Mouse (Mus musculus): ENCODE results near the gene Ins2. TPM values are rescaled to one million over a fixed set of nuclear protein-coding genes. Genes with fewer than 3 reads are reported as not detected.

The Ins2 gene
- polyA plus RNA-seq, 1 experiment: 0.88 TPM

GRCm38 (mm10) chr7:142664465-142665029 is 78.6 kb downstream of the Ins2 start:
- no peak overlapping the region for H3K4me3 ChIP-seq (ENCODE audit: insufficient read depth, low read depth, low read length)
- 25% methylated on average over 9 of the region's 9 CpGs for WGBS
- H3K27ac ChIP-seq (ENCODE audit: insufficient read depth, low read depth, low read length): no peak overlapping the region
- TF ChIP-seq CTCF (conservative IDR thresholded peaks at IDR 0.05; ENCODE audit: insufficient read depth, insufficient read length, low read depth, low read length): no peak
- TF ChIP-seq POLR2A (IDR thresholded peaks at IDR 0.05; ENCODE audit: low read depth, low read length): no peak
- H3K27me3 ChIP-seq (replicated peaks; ENCODE audit: control insufficient read depth, insufficient read depth, low read length): peaks cover 6% of the 10 kb centered on the region; the same call in 1 of the 2 replicates
- DNase-seq: peak; percentile 6
- H3K4me1 ChIP-seq (ENCODE audit: control insufficient read depth, insufficient read depth, low read length): no peaks in the 10 kb centered on the region
- no peaks in the 10 kb centered on the region for H3K36me3 ChIP-seq (ENCODE audit: control insufficient read depth, insufficient read depth, low read length)

- H3K36me3 ChIP-seq (ENCODE audit: control insufficient read depth, insufficient read depth, low read length): no peaks in the 10 kb centered on the region
- no peak overlapping the region for H3K27ac ChIP-seq (ENCODE audit: insufficient read depth, low read depth, low read length)
- peaks cover 6% of the 10 kb centered on the region; the same call in 1 of the 2 replicates for H3K27me3 ChIP-seq (replicated peaks; ENCODE audit: control insufficient read depth, insufficient read depth, low read length)
- H3K4me1 ChIP-seq (ENCODE audit: control insufficient read depth, insufficient read depth, low read length): no peaks in the 10 kb centered on the region
- DNase-seq: no peak
- TF ChIP-seq CTCF (conservative IDR thresholded peaks at IDR 0.05; ENCODE audit: insufficient read depth, insufficient read length, low read depth, low read length) (no peak), POLR2A (IDR thresholded peaks at IDR 0.05; ENCODE audit: low read depth, low read length) (no peak)
- no peak overlapping the region for H3K4me3 ChIP-seq (ENCODE audit: insufficient read depth, low read depth, low read length)
- 4% methylated on average over 53 of the region's 53 CpGs for WGBS
Observed at GRCm38 (mm10) chr7:142663931-142664421, 79.2 kb downstream of the Ins2 start.

DNA sequence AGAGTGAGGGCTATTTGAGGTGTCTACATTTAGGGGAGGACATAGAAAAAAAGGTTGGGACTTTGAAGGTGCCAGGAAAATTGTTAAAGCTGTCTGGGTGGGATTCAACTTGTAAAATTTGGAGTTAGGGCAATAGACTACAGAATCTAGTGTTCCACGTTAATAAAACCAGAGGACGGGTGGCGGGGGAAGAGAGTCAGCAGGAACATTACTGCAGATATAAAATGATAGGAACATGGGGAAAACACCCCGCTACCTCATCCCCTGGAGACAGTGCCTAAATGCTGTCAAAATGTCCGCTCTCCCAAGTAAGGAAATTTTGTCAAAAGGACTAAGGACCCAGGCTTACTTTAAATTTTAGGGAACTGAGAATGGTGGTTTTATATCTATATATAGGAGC is 80.0 kb downstream of the Ins2 start:
- Histone ChIP-seq H3K27me3 (replicated peaks; ENCODE audit: control insufficient read depth, insufficient read depth, low read length) (peaks cover 9% of the 10 kb centered on the region), H3K27ac (ENCODE audit: insufficient read depth, low read depth, low read length) (no peak overlapping the region), H3K4me1 (ENCODE audit: control insufficient read depth, insufficient read depth, low read length) (no peaks in the 10 kb centered on the region), H3K36me3 (ENCODE audit: control insufficient read depth, insufficient read depth, low read length) (no peaks in the 10 kb centered on the region), H3K4me3 (ENCODE audit: insufficient read depth, low read depth, low read length) (no peak overlapping the region)
- no peak for TF ChIP-seq CTCF (conservative IDR thresholded peaks at IDR 0.05; ENCODE audit: insufficient read depth, insufficient read length, low read depth, low read length)
- TF ChIP-seq POLR2A (IDR thresholded peaks at IDR 0.05; ENCODE audit: low read depth, low read length): no peak
- no peak for DNase-seq
- 59% methylated on average over 5 of the region's 5 CpGs for WGBS

DNA sequence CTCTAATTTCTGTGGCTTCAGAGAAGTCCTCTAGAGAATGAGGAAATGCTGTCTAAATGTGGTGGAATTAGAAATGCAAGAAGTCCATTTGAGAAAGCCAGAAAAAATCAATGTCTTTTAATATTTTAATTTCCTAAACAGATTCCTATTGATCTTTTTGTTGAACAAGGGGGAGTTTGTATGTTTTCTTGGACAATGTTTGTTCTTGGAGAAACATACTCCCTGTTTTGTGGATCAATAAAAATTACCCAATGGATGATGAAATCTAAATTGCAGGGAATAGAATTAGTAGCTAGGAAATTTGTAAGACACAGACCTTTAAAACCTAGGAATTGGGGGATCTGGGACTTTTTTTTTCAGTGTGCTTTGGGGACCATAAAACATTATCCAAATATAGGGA is 81.4 kb downstream of the Ins2 start:
- Histone ChIP-seq H3K4me3 (ENCODE audit: insufficient read depth, low read depth, low read length) (no peak overlapping the region), H3K4me1 (ENCODE audit: control insufficient read depth, insufficient read depth, low read length) (no peaks in the 10 kb centered on the region), H3K27me3 (replicated peaks; ENCODE audit: control insufficient read depth, insufficient read depth, low read length) (peaks cover 9% of the 10 kb centered on the region), H3K36me3 (ENCODE audit: control insufficient read depth, insufficient read depth, low read length) (no peaks in the 10 kb centered on the region), H3K27ac (ENCODE audit: insufficient read depth, low read depth, low read length) (no peak overlapping the region)
- no peak for DNase-seq
- TF ChIP-seq CTCF (conservative IDR thresholded peaks at IDR 0.05; ENCODE audit: insufficient read depth, insufficient read length, low read depth, low read length) (no peak), POLR2A (IDR thresholded peaks at IDR 0.05; ENCODE audit: low read depth, low read length) (no peak)

- WGBS: 14% methylated on average over 25 of the region's 25 CpGs
- DNase-seq: no peak
- Histone ChIP-seq H3K36me3 (ENCODE audit: control insufficient read depth, insufficient read depth, low read length) (no peaks in the 10 kb centered on the region), H3K27ac (ENCODE audit: insufficient read depth, low read depth, low read length) (no peak overlapping the region), H3K27me3 (replicated peaks; ENCODE audit: control insufficient read depth, insufficient read depth, low read length) (peaks cover 10% of the 10 kb centered on the region), H3K4me1 (ENCODE audit: control insufficient read depth, insufficient read depth, low read length) (no peaks in the 10 kb centered on the region), H3K4me3 (ENCODE audit: insufficient read depth, low read depth, low read length) (no peak overlapping the region; the same call in 1 of the 2 replicates)
- no peak for TF ChIP-seq POLR2A (IDR thresholded peaks at IDR 0.05; ENCODE audit: low read depth, low read length)
- no peak for TF ChIP-seq CTCF (conservative IDR thresholded peaks at IDR 0.05; ENCODE audit: insufficient read depth, insufficient read length, low read depth, low read length)
Observed at GRCm38 (mm10) chr7:142661046-142661445, 82.1 kb downstream of the Ins2 start.

DNA sequence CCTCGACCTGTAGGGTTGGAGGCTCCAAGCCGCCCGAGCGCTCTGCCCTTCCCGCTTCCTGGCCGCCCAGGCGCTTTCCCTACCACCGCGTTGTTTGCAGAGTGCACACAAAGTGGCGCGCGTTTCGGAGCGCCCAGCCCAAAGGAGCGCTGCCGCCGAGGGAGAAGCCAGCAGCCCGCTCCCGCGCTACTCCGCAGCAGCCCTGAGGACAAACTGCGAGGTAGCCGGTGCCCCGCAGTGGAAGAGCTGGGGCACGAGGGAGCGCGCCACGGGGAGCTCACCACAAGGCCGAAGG is 82.6 kb downstream of the Ins2 start:
- TF ChIP-seq CTCF (conservative IDR thresholded peaks at IDR 0.05; ENCODE audit: insufficient read depth, insufficient read length, low read depth, low read length): no peak
- TF ChIP-seq POLR2A (IDR thresholded peaks at IDR 0.05; ENCODE audit: low read depth, low read length): no peak
- no peaks in the 10 kb centered on the region for H3K36me3 ChIP-seq (ENCODE audit: control insufficient read depth, insufficient read depth, low read length)
- H3K27me3 ChIP-seq (replicated peaks; ENCODE audit: control insufficient read depth, insufficient read depth, low read length): peaks cover 13% of the 10 kb centered on the region
- 3% methylated on average over 29 of the region's 29 CpGs for WGBS
- H3K4me3 ChIP-seq (ENCODE audit: insufficient read depth, low read depth, low read length): no peak overlapping the region
- H3K27ac ChIP-seq (ENCODE audit: insufficient read depth, low read depth, low read length): no peak overlapping the region
- DNase-seq: no peak
- no peaks in the 10 kb centered on the region for H3K4me1 ChIP-seq (ENCODE audit: control insufficient read depth, insufficient read depth, low read length)

DNA sequence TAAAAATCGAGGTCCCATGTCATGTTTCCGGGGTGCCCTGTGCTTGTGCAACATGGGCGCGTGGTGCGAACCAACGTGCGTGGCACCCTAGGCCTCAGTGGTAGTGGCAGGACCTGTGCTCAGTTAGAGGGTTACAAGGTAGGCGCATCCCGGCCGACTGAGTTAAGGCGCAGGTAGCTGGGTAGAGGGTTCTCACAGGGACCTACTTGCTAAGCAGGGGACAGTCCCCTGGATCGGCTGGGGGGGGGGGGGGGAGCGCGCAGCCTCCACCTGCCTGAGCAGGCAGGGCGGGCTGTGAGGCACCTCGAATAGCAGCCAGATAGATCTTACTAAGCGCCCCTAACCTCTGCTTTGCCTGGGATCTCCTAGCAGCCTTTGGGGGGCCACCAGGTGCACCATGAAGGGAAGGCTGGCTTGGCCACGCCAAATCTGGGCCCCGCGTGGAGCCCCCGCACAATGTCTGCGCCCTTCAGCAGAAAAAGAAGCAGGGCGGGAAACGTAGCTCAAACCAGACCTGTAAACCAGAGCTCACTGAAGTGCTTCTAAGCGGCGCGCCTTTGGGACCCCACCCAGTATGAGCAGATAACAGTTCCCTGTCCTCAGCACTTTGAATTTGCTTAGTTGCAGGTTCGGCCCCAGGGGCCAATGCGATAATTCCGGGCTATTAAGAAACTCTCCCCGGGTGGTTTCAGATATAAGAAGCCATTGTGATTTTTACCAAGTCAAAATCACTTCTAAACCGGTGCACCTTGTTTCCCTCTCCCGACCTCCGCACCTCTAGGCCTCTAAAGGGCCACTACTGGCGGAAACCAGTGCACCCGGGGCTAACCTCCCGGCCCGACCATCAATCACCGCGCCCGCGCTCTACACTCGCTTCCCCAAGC is 83.2 kb downstream of the Ins2 start:
- no peaks in the 10 kb centered on the region for H3K4me1 ChIP-seq (ENCODE audit: control insufficient read depth, insufficient read depth, low read length)
- peaks cover 13% of the 10 kb centered on the region for H3K27me3 ChIP-seq (replicated peaks; ENCODE audit: control insufficient read depth, insufficient read depth, low read length)
- DNase-seq: no peak
- TF ChIP-seq CTCF (conservative IDR thresholded peaks at IDR 0.05; ENCODE audit: insufficient read depth, insufficient read length, low read depth, low read length) (no peak), POLR2A (IDR thresholded peaks at IDR 0.05; ENCODE audit: low read depth, low read length) (no peak)
- WGBS: 4% methylated on average over 43 of the region's 43 CpGs
- H3K27ac ChIP-seq (ENCODE audit: insufficient read depth, low read depth, low read length): no peak overlapping the region
- H3K36me3 ChIP-seq (ENCODE audit: control insufficient read depth, insufficient read depth, low read length): no peaks in the 10 kb centered on the region
- peak overlapping the region; percentile 47; the same call in 1 of the 2 replicates for H3K4me3 ChIP-seq (ENCODE audit: insufficient read depth, low read depth, low read length)

Data from kidney, adult 2 months (tissue).